Mouse (Mus musculus) layer of hippocampus, postnatal 14 days (tissue): Measurements from ENCODE around the gene Acap3. TPM values are rescaled to one million over a fixed set of nuclear protein-coding genes. Genes with fewer than 3 reads are reported as not detected.

Experiments
- DNase-seq, 2 experiments: peaks; one replicate each; pipeline ENCODE4 v3.0.0; 2021 to 2022; ENCODE audit warnings: low spot score in 2 of 2, mixed read lengths in 1 of 2
- total RNA-seq, 2 experiments: library from RNA; stranded (reverse); gene quantifications; 2 replicates each; pipeline ENCODE4 v1.2.3; 2021

Acap3 gene
- total RNA-seq, 2 experiments from 2014 or later: 143 to 160 TPM

GRCm38 (mm10) chr4:155883587-155883986 is 8.0 kb upstream of the Acap3 start:
- no peak for DNase-seq

GRCm38 (mm10) chr4:155886330-155886729 is 5.3 kb upstream of the Acap3 start:
- DNase-seq: no peak

- no peak for DNase-seq
Observed at GRCm38 (mm10) chr4:155887674-155888073, 3.9 kb upstream of the Acap3 start.

GRCm38 (mm10) chr4:155888181-155888580 is 3.4 kb upstream of the Acap3 start:
- no peak for DNase-seq

- DNase-seq: no peak
Observed at GRCm38 (mm10) chr4:155889316-155889715, 2.3 kb upstream of the Acap3 start.

- DNase-seq: no peak
Observed at GRCm38 (mm10) chr4:155891011-155891471, 581 bp upstream of the Acap3 start.

GRCm38 (mm10) chr4:155892017-155892416 is 395 bp downstream of the Acap3 start:
- DNase-seq: peak in 1 of 2 experiments; percentile 83

- DNase-seq: no peak
Observed at GRCm38 (mm10) chr4:155892438-155893211, 1.0 kb downstream of the Acap3 start.

- no peak for DNase-seq
Observed at GRCm38 (mm10) chr4:155893212-155893690, 1.6 kb downstream of the Acap3 start.

- peak; percentile 74 to 78 for DNase-seq
Observed at GRCm38 (mm10) chr4:155894311-155894881, 2.8 kb downstream of the Acap3 start.

- peak; percentile 78 to 91 for DNase-seq
Observed at GRCm38 (mm10) chr4:155895216-155895615, 3.6 kb downstream of the Acap3 start.

GRCm38 (mm10) chr4:155895826-155896225 is 4.2 kb downstream of the Acap3 start:
- DNase-seq: no peak

GRCm38 (mm10) chr4:155896461-155896860 is 4.8 kb downstream of the Acap3 start:
- DNase-seq: no peak

GRCm38 (mm10) chr4:155898318-155898717 is 6.7 kb downstream of the Acap3 start:
- peak in 1 of 2 experiments; percentile 1 for DNase-seq

GRCm38 (mm10) chr4:155899355-155899754 is 7.7 kb downstream of the Acap3 start:
- no peak for DNase-seq

GRCm38 (mm10) chr4:155901205-155901604 is 9.6 kb downstream of the Acap3 start:
- peak; percentile 34 to 69 for DNase-seq

GRCm38 (mm10) chr4:155903246-155903645 is 11.6 kb downstream of the Acap3 start:
- DNase-seq: no peak

- peak; percentile 24 to 39 for DNase-seq
Observed at GRCm38 (mm10) chr4:155904318-155905102, 12.9 kb downstream of the Acap3 start.

- no peak for DNase-seq
Observed at GRCm38 (mm10) chr4:155905634-155906033, 14.0 kb downstream of the Acap3 start.

GRCm38 (mm10) chr4:155906125-155906524 is 14.5 kb downstream of the Acap3 start:
- no peak for DNase-seq

- DNase-seq: no peak
Observed at GRCm38 (mm10) chr4:155907003-155907402, 15.4 kb downstream of the Acap3 start.

- peak; percentile 3 to 9 for DNase-seq
Observed at GRCm38 (mm10) chr4:155908281-155908680, 16.7 kb downstream of the Acap3 start.
